Mouse (Mus musculus): ENCODE data around the gene F2rl3.

F2rl3 gene

DNA sequence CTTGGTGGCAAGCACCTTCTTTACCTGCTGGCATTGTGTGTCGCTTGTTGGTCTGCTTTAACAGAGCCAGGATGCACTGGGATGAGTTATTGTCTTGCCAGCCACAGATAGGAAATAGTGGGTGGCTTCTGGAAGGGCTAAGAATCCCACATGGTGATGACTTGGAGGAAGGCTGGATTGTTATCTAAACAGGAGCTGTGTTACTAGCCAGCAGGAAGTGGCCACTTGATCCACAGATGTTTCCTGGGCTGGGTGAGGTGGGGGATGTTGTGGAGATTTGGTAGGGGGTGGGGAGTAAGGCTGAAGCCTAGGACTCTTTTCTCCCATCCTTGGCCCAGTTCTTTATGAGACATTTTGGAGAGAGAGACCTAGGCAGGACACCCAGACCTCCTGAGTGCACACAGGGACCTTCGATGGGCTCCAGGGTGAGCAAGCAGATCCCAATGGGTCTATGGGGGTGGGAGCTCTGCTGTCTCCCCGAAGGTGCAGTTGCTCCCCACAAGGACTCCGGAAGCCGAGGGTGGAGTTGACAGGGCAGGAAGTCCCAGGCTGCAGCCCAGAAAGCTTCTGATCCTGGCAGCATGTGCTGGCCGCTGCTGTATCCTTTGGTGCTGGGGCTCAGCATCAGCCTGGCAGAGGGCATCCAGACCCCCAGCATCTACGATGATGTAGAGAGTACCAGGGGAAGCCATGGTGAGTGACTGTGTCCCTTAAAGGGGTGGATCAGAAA lies at the start of gene F2rl3:
TSS of gene F2rl3 (plus strand) at position 559 of the 730 bp plus-strand sequence.
- DNase-seq (ENCODE audit: low read depth), result peak; percentile 14

DNA sequence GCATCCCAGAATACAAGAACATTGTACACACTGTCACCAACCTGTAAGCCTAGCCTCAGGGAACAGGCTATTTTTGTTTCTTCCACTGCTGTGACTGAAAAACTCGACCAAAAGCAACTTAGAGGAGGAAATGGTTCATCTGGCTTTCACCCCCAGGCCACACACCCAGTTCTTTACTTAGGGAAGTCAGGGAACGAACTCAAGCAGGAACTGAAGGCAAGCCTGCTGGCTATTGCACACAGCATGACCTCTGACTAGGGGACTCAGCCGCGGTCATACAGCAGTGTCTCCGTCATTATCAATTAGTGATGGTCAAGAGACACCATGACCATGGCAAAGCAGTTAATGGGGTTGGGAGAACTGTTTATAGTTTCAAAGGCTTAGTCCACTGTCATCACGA lies 49.1 kb upstream of the F2rl3 start:
- DNase-seq (ENCODE audit: low read depth), result no peak

DNA sequence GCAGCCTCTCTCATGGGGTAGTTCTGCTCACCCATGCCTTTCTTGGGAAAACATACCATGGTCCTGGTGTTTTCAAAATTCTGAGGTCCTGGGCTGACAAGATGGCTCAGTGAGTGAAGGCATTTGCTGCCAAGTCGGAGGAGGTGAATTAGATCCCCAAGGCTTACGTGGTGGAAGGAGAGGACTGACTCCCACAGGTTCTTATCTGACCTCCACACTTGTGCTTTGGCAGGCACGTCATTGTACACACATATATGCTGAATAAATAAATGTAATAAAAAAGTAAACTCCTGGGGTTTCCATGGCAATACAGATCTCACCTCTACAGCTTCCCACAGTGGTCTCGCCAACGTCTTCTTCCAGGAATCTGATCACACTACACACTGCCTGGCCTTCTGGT lies 45.1 kb upstream of the F2rl3 start:
- DNase-seq (ENCODE audit: low read depth), result no peak

DNA sequence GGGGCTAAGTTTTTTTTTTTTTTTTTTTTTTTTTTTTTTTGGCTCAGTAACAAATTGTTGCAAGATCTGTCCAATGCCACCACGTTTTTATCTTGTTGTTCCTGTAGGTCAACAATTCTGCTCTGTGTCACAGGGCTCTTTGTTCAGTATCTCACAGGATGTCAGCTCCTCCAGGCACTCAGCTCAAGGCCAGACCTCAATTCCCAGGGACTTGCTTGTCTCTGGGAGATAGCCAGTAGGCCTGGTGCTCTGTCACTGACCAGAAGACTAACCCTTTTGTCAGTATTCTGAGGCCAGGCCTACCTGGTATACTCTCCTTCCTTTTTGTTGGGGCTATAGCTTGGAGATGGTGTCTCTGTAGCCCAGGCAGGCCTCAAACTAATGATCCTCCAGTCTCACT lies 41.1 kb upstream of the F2rl3 start:
- DNase-seq (ENCODE audit: low read depth), result no peak

DNA sequence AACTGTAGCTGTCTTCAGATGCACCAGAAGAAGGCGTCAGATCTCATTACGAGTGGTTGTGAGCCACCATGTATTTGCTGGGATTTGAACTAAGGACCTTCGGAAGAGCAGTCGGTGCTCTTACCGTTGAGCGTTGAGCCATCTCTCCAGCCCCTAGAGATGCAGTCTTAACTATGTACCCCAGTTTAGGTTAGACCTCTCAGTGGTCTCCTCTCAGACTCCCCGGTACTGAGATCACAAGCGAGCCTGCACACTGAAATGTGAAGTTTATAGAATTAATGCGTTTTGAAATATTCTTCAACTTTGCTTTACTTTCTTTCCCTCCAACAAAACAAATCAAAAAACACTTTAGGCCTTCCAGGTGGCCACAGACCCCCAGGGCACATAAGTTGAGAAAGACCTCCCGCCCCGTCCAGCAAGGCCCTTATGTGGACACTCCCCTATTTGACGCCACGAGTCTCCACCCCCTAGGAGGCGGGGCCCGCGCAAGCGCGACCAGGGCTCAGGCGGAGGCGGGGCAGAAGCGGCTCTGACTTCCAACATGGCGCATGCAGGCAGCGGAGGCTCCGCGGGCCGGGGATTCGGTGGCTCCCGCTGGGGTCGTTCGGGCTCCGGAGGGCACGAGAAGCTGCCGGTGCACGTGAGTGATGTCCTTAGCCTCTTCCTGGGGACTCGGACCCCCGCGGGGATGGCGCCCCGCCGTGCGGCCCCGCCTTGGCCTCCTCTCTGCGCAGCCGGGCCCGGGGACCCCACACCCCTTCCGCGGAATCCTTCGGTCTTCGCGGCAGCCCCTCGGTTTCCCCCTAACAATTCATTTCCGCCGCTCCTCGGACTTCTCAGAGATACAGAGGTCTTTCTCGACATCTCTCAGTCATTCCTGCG lies 38.7 kb upstream of the F2rl3 start, which contains the start of gene Sin3b:
TSS of gene Sin3b (plus strand) at position 517 of the 882 bp plus-strand sequence.
- DNase-seq (ENCODE audit: low read depth), result peak; percentile 83

DNA sequence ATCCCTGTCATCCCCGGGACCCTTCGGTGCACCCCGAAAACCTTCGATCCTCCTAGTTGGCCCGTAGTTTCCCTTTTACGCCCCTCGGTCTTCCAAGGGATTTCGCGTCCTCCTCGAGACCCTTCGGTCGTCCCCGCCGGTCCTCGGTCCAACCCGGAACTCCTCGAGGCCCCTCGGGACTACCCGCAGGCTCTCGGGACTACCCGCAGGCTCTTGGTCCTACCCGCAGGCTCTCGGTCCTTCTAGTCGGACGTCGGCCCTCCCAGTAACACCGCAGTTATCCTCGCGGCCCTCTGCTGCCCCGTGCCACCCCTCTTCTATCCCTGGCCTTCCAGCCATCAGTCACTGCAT lies 38.1 kb upstream of the F2rl3 start:
- DNase-seq (ENCODE audit: low read depth), result no peak

DNA sequence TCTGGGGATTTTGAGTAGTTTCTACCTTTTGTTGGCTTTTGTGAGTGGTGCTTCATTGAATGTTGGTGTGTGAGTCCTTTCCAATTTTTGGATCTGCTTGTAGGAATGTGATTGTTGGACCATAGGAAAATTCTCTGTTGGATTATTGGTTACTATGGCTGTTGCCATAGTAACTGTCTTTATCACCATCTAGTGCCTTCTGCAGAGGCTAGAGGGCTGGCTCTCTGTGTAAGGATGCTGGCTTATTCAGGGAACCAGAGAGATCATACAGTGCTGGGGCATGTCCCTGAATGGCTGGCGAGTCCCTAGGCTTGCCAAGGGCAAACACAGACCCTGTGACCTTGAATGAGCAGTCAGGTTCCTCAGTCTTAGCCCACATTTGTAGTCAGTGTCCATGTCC lies 33.0 kb upstream of the F2rl3 start:
- no peak for DNase-seq (ENCODE audit: low read depth)

DNA sequence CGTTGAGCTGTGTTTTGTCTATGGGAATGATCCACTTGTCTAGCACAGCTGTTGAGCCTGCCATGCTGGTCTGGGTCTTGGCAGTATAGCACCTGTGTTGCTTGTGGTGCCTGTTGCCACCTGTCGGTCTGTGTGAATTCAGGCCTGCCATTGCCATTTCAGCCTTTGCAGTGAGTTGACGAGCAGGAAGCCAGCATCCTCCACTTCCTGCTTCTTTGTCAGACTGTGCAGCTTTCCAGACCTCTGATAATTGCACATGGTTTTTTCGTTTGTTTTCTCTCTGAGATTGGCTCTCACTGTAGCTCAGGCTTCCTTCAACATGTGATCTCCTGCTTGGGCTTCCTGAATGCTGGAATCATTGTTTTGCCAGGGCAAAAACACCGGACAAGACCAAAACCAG lies 26.7 kb upstream of the F2rl3 start:
- DNase-seq (ENCODE audit: low read depth), result no peak

DNA sequence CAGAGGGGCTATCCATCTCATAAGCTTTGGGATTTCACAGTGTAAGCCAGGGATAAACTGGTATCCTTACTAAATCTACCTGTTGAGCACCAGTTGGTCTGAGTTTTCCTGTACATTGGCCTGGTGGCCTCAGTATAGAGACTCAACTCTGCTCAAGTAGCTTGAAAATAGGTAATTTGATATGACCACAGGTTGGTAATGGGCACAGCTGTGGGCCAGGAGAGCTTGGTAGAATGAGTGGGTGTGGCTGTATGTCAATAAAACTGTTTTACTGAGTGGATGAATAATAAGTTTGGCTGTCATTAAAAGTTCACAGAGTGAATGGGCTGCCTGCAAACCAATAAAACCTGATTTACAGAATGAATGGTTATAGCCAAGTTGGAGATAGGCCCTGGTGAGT lies 24.8 kb upstream of the F2rl3 start:
- DNase-seq (ENCODE audit: low read depth), result no peak

DNA sequence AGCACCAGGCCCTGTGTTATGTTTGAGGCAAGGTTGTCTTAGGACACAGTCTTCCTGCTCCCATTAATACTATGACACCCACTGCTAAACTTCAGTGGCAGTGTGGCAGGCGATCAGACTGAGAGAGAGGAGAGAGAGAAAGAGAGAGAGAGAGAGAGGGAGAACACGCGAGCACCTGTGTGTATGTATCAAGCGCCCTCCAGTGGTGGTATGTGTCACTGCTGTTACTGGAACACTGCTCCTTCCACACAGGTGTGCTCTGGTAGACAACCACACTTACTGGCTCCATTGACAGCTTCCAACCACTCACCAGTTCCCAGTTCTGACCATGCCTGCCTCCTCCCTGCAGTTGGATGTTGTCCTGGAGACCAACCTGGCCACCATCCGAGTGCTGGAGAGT lies 15.6 kb upstream of the F2rl3 start:
- DNase-seq (ENCODE audit: low read depth), result peak; percentile 29

DNA sequence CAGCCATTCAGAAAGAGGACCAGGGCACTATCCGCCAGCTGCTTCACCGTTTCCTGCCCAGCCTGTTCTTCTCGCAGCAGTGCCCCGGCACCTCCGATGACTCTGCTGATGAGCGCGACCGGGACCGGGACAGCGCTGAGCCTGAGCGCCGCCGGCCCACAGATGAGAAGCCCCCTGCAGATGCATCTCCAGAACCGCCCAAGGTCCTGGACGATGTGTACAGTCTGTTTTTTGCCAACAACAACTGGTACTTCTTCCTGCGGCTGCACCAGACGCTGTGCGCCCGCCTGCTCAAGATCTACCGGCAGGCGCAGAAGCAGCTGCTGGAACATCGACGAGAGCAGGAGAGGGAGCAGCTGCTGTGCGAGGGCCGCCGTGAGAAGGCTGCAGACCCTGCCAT lies 11.8 kb upstream of the F2rl3 start:
- DNase-seq (ENCODE audit: low read depth), result no peak

DNA sequence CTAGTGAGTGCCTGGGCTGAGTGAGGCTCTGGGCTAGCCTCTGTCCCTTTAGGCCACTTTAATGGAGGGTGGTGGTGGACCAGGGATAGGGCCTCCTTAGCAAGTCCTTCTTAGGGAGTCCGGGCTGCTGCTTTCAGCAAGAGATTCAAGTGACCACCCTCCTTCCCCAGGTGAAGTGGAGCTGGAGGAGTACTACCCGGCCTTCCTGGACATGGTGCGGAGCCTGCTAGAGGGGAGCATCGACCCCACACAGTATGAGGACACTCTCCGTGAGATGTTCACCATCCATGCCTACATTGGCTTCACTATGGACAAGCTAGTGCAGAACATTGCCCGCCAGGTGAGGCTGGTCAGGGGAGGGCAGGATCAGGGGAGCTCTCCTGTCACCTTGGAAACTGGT lies 11.4 kb upstream of the F2rl3 start:
- no peak for DNase-seq (ENCODE audit: low read depth)

DNA sequence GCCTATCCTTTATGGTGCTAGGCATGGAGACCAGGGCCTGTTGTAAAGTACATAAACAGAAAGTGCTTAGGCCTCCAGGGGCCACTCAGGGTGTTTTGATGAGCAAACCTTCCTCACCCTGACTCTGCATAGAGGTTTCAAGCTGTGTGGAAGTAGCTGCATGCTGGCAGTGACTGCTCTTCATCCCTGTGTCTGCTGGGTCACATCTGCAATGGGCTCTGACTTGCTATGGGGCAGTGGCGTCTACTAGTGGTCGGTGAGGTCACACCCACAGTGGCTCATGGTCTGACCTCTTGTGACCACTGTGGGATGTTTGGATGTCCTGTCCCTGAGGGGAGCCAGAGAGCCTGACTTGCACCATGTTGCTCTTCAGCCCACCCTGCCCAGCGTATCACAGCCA lies 10.6 kb upstream of the F2rl3 start:
- no peak for DNase-seq (ENCODE audit: low read depth)

DNA sequence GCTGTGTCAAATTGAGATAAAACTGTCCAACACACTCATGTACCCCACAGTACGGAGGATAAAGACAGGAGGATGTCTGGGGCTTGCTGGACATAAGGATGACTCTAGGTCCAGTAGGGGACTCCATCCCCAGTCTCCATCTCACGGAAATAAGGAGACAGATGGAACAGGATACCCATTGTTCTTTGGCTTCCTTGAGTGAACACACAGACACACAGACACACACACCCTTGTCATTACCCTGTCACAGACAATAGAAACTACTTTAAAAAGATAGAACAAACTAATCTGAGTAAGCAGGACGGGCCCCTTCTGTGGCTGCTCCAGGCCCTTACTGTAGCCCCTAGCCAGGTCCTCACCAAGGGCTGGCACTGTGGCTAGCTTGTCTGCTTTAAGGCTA lies 9.4 kb upstream of the F2rl3 start:
- DNase-seq (ENCODE audit: low read depth), result no peak

DNA sequence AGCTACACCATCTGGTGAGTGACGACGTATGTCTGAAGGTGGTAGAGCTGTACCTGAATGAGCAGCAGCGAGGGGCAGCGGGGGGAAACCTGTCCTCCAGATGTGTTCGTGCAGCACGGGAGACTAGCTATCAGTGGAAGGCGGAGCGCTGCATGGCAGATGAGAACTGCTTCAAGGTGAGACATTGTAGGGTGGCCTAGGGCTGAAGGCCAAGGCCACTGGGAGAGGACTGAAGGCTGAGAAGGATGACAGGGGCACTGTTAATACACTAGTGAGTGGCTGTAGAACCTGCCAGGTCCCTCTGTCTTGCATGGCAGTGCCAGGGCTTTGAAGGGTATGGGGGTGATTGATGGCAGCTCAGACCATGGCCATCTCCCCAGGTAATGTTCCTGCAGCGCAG lies 8.5 kb upstream of the F2rl3 start:
- DNase-seq (ENCODE audit: low read depth), result no peak

DNA sequence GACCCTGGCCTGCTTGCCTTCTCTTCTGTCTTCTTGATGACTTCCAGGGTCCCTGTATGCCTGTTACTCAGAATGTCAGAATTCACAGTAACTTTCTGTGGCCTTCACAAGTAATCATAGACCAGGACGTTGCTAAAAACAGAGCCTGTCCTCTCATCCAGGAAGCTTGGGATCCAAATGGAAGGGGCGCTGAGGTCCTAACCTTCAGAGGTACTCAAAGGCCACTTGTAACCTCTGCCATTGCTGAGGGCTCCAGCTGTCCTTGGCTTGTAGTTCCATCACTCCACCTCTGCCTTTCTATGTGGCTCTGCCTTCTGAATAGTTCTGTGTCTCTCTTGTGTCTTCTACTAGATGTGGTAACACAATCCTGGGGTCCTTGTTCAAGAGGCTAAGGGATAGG lies 7.9 kb upstream of the F2rl3 start:
- no peak for DNase-seq (ENCODE audit: low read depth)

DNA sequence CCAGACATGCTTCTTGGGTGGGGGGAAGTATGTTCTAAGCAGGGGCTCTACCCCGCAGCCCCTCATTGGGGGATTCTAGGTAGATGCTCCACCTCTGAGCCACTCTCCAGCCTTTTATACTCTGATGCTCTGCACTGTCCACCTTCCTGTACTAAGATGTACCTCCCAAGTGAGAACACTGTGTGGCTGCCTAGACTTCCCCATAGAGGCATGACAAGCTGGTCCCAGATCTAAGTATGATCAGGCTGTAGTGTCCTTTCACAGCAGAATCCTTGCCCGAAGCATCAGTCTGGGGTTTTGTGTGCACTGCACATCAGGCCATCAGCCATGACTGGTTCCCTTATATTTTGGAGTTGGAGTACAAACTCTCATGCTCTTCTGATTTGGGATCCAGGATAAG lies 5.6 kb upstream of the F2rl3 start:
- no peak for DNase-seq (ENCODE audit: low read depth)

DNA sequence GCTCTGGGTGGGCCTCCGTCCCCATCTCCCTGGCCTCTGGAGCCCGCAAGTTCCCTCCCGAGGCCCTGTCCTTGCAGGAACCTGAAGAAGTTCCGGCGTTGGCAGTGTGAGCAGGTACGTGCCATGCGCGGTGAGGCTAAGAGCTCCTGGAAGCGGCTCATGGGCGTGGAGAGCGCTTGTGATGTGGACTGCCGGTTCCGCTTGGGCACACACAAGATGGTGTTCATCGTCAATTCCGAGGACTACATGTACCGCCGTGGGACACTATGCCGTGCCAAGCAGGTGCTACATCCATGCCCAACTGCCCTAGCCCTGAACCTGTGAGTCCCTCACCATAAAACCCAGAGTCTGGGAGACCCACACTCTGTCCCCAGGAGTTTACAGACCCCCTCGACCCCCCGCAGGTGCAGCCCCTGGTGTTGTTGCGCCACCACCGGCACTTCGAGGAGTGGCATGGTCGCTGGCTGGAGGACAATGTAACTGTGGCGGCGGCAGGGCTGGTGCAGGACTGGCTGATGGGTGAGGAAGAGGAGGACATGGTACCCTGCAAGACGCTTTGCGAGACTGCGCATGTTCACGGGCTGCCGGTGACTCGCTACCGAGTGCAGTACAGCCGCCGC lies 4.8 kb upstream of the F2rl3 start:
- no peak for DNase-seq (ENCODE audit: low read depth)

DNA sequence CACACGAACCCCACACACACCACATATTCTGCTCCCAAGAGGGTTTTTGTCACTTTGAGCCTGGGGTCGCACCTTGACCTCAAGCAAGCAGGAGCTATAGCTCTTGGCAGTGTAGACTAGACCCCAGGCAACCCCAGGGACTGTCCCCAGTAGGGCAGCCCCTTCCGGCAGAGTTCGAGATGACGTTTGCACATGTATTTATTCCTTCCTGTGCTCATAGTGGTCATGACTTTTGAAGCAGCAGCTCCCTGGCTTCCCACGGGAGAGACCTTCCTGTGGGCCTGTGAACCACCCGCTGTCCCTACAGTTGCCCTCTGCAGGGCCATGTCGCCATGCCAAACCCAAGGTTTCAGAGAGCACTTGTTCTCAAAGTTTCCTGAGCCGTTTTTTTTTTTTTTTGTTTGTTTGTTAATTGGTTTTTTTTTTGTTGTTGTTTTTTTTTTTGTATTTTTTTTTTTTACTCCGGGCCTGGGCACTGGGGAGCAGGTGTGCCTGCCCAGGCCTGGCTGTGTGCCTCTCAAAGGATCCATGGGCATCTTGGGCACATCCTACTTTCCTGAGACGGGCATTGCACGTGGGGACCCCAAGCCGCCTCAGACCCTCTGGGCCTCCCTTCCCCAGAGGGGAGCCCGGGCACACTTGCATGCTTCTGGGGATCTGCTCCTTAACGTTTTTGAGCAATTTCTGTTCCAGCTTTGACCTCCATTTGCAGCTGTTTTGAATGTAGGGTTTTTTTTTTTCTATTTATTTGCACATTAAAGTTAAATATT lies 4.1 kb upstream of the F2rl3 start:
- no peak for DNase-seq (ENCODE audit: low read depth)

DNA sequence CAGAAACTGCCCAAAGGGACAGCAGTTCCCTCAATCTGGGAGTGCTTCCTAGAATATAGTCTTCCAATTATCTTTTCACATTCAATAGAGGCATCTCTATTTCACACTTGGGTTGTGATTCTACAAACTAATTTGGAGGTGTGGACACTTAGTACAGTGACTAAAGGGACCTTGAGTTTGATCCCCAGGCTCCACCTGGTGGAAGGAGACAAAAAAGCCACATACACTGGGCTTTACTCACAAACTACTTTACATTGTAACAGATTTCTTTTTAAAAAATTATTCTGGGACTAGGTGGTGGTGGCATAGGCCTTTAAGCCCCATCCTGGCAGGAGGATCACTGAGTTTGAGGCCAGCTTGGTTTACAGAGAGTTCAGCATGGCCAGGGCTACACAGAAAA lies 3.4 kb upstream of the F2rl3 start:
- DNase-seq (ENCODE audit: low read depth), result no peak

DNA sequence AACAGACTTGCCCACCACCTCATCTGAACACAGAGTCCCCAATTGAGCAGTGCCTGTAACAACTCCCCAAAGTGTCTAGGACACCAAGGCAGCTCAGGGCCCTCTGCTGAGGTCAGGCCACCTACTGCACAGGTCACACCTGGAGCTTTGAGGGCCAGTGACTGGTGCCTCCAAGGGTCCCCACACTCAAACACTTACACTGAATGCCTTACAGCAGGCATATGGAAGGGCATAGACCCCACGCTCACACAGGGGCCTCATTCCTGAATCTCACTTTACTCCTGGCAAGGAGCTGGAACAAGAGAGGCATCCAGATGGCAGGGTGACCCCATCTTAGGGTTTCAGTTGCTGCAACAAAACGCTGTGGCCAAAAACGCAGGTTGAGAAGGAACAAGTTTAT lies 1.5 kb upstream of the F2rl3 start:
- no peak for DNase-seq (ENCODE audit: low read depth)

DNA sequence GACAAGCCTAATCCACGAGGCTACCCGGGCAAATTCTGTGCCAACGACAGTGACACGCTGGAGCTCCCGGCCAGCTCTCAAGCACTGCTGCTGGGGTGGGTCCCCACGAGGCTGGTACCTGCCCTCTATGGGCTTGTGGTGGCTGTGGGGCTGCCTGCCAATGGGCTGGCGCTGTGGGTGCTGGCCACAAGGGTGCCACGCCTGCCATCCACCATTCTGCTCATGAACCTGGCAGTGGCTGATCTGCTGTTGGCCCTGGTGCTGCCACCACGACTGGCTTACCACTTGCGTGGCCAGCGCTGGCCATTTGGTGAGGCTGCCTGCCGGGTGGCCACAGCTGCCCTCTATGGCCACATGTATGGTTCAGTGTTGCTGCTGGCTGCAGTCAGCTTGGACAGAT lies 626 bp downstream of the F2rl3 start:
- no peak for DNase-seq (ENCODE audit: low read depth)
